In genomic region chr4:89351474-89351873, GRCm38 (mm10) we compare ENCODE assay signal across 13 mouse cellular contexts. TPM values are rescaled to one million over a fixed set of nuclear protein-coding genes. Genes with fewer than 3 reads are reported as not detected.
DNase-seq lines count a peak whose midpoint lies in the region; ATAC-seq and TF ChIP-seq lines count a peak whose summit lies in the region.
"Had no signal": no experiment of that assay in that cellular context is flagged by ENCODE, and none has a peak within 500 bp of the region (broad histone marks: within the 10 kb centered on the region; RNA-seq: fewer than 3 reads in every experiment).

No protein-coding gene starts in this region.

- TF ChIP-seq EP300 in MEL (IDR thresholded peaks at IDR 0.05; ENCODE audit: low read depth in 1 of 2, low read length in 2 of 2), result peak; percentile 30 to 56; a peak in 3 of 4 replicates
- no peak for TF ChIP-seq EP300 in stomach, postnatal 0 days (optimal IDR thresholded peaks at IDR 0.05)

- intact Hi-C loops in gastrocnemius, postnatal 14 days (cut with DNase I; ENCODE audit: low total_unique reads), result no loop called here

- peak overlapping the region; percentile 64 for H3K9ac ChIP-seq in MEL (ENCODE audit: control insufficient read depth, low read depth, low read length, poor library complexity, severe bottlenecking)
- H3K9ac ChIP-seq in embryonic facial prominence, embryonic 14.5 days (ENCODE audit: low read depth, low read length), result no peak overlapping the region
- H3K9ac ChIP-seq in stomach, postnatal 0 days (ENCODE audit: low read length), result no peak overlapping the region

- no peaks in the 10 kb centered on the region for H3K79me2 ChIP-seq in MEL (ENCODE audit: control insufficient read depth, insufficient read depth, low read length, poor library complexity)

- TF ChIP-seq POLR2A in MEL (IDR thresholded peaks at IDR 0.05; ENCODE audit: control insufficient read depth in 1 of 2, insufficient read depth in 1 of 2, low read depth in 1 of 2, low read length in 2 of 2, poor library complexity in 1 of 2), result peak in 1 of 2 experiments; percentile 6; a peak in 1 of 4 replicates

- peaks cover 2 to 28% of the 10 kb centered on the region in 2 experiments; a peak in 3 of 4 replicates for H3K36me3 ChIP-seq in MEL (ENCODE audit: control insufficient read depth in 1 of 2, insufficient read depth in 2 of 2, low read length in 2 of 2)
- no peaks in the 10 kb centered on the region for H3K36me3 ChIP-seq in embryonic facial prominence, embryonic 14.5 days (ENCODE audit: control insufficient read depth, insufficient read depth, low read length)
- no peaks in the 10 kb centered on the region for H3K36me3 ChIP-seq in stomach, postnatal 0 days (ENCODE audit: control insufficient read depth, insufficient read depth, low read length)
- H3K36me3 ChIP-seq: forebrain, embryonic 10.5 days; heart, embryonic 10.5 days had no signal

- TF ChIP-seq CTCF in MEL (IDR thresholded peaks at IDR 0.05 in 2 of 3, conservative IDR thresholded peaks at IDR 0.05 in 1 of 3; ENCODE audit: control insufficient read depth in 1 of 3, insufficient read depth in 1 of 3, low read depth in 2 of 3, low read length in 3 of 3, poor library complexity in 1 of 3, severe bottlenecking in 1 of 3), result no peak
- 0 out of 2 replicates have a peak, but pooled peaks have one; percentile 4 for TF ChIP-seq CTCF in stomach, postnatal 0 days (IDR thresholded peaks at IDR 0.05; ENCODE audit: low read depth)

- DNase-seq in lung, postnatal 10 days, result peak; percentile 3
- DNase-seq in lung, postnatal 25 days (ENCODE audit: low spot score), result no peak
- peak; percentile 92 for DNase-seq in MEL (ENCODE audit: low read depth, low spot score)
- peak; percentile 22 for DNase-seq in embryonic facial prominence, embryonic 14.5 days (ENCODE audit: low spot score)
- DNase-seq in stomach, postnatal 0 days (ENCODE audit: low spot score), result peak; percentile 30
- DNase-seq in gastrocnemius, postnatal 14 days, result no peak
- DNase-seq in neural tube, embryonic 10.5 days (ENCODE audit: extremely low spot score, low spot score), result no peak
- DNase-seq: cerebellum, adult 8-10 months; right cerebral cortex, postnatal 14 days had no signal

- no peaks in the 10 kb centered on the region for H3K27me3 ChIP-seq in MEL (ENCODE audit: control insufficient read depth in 1 of 2, insufficient read depth in 2 of 2, low read length in 2 of 2)
- no peaks in the 10 kb centered on the region for H3K27me3 ChIP-seq in embryonic facial prominence, embryonic 14.5 days (replicated peaks; ENCODE audit: control insufficient read depth, insufficient read depth, low read length)
- H3K27me3 ChIP-seq in stomach, postnatal 0 days (ENCODE audit: control insufficient read depth, insufficient read depth, low read length), result no peaks in the 10 kb centered on the region

- 39% methylated on average over 5 of the region's 5 CpGs for WGBS in embryonic facial prominence, embryonic 14.5 days
- WGBS in stomach, postnatal 0 days, result 15% methylated on average over 5 of the region's 5 CpGs

- H3K4me1 ChIP-seq in MEL (ENCODE audit: control insufficient read depth in 1 of 2, insufficient read depth in 2 of 2, low read length in 2 of 2), result peaks cover 19 to 25% of the 10 kb centered on the region in 2 experiments
- H3K4me1 ChIP-seq in embryonic facial prominence, embryonic 14.5 days (ENCODE audit: control insufficient read depth, insufficient read depth, low read length), result no peaks in the 10 kb centered on the region
- H3K4me1 ChIP-seq in stomach, postnatal 0 days (replicated peaks; ENCODE audit: control insufficient read depth, insufficient read depth), result no peaks in the 10 kb centered on the region

- H3K4me2 ChIP-seq in embryonic facial prominence, embryonic 14.5 days (ENCODE audit: low read depth, low read length), result no peak overlapping the region
- H3K4me2 ChIP-seq in stomach, postnatal 0 days (replicated peaks; ENCODE audit: low read depth), result no peak overlapping the region

- TF ChIP-seq RAD21 in MEL (IDR thresholded peaks at IDR 0.05; ENCODE audit: low read depth, low read length), result no peak

- no peak for ATAC-seq in embryonic facial prominence, embryonic 14.5 days (ENCODE audit: low read depth)
- ATAC-seq in stomach, postnatal 0 days (ENCODE audit: low FRiP score, low TSS enrichment), result peak; percentile 79

- H3K27ac ChIP-seq in MEL (ENCODE audit: control insufficient read depth, low read depth, low read length), result peak overlapping the region; percentile 96
- no peak overlapping the region for H3K27ac ChIP-seq in embryonic facial prominence, embryonic 14.5 days (replicated peaks; ENCODE audit: low read depth, low read length)
- no peak overlapping the region for H3K27ac ChIP-seq in stomach, postnatal 0 days (replicated peaks)
- H3K27ac ChIP-seq: forebrain, embryonic 10.5 days; heart, embryonic 10.5 days had no signal

- H3K4me3 ChIP-seq in MEL (ENCODE audit: control insufficient read depth in 1 of 2, insufficient read depth in 1 of 2, low read depth in 2 of 2, low read length in 2 of 2), result peak overlapping the region; percentile 41 to 52
- H3K4me3 ChIP-seq in embryonic facial prominence, embryonic 14.5 days (ENCODE audit: low read depth, low read length), result no peak overlapping the region
- H3K4me3 ChIP-seq in stomach, postnatal 0 days (ENCODE audit: low read depth, low read length), result no peak overlapping the region
- H3K4me3 ChIP-seq: forebrain, embryonic 10.5 days; heart, embryonic 10.5 days had no signal

- no peaks in the 10 kb centered on the region for H3K9me3 ChIP-seq in MEL (replicated peaks; ENCODE audit: insufficient read depth, low read length)
- no peaks in the 10 kb centered on the region for H3K9me3 ChIP-seq in embryonic facial prominence, embryonic 14.5 days (ENCODE audit: control insufficient read depth, low read length)
- no peaks in the 10 kb centered on the region for H3K9me3 ChIP-seq in stomach, postnatal 0 days (ENCODE audit: control insufficient read depth, low read length)
- H3K9me3 ChIP-seq: forebrain, embryonic 10.5 days; heart, embryonic 10.5 days had no signal

TF ChIP-seq in MEL, 35 proteins besides CTCF, POLR2A, EP300 and RAD21:
- TF ChIP-seq TAL1 (IDR thresholded peaks at IDR 0.05; ENCODE audit: low read length) (no peak), ZNF384 (IDR thresholded peaks at IDR 0.05; ENCODE audit: low read depth, low read length) (peak; percentile 90), ETS1 (IDR thresholded peaks at IDR 0.05; ENCODE audit: low read depth, low read length) (peak; percentile 90), SIN3A (IDR thresholded peaks at IDR 0.05; ENCODE audit: low read length) (peak; percentile 89), MAFK (IDR thresholded peaks at IDR 0.05; ENCODE audit: borderline replicate concordance, low read depth, low read length) (peak; percentile 96), JUND (IDR thresholded peaks at IDR 0.05; ENCODE audit: low read depth, low read length) (no peak), GABPA (IDR thresholded peaks at IDR 0.05; ENCODE audit: low read depth, low read length) (peak; percentile 95)

RNA-seq across cellular contexts. Expression of gene Cdkn2b, which starts 40.6 kb away (rescaled TPM):
- 2.5 and 3.2 TPM in 2 replicates for total RNA-seq in MEL (2012; rRNA removed)
- 1 to 10 TPM in 1 of 2 experiments, not detected in 1; 1.9 TPM for polyA plus RNA-seq in MEL (2012; ENCODE audit: insufficient read depth in 1 of 2, insufficient read length in 2 of 2, low read depth in 1 of 2, low replicate concordance in 2 of 2, missing spikeins in 1 of 2)
- polyA plus RNA-seq in embryonic facial prominence, embryonic 14.5 days (2014; fragmentation: Nextera tagmentation; extraction: Ambion mirVana), result 2.5 and 3.2 TPM in 2 replicates
- polyA plus RNA-seq in stomach, postnatal 0 days (2015; fragmentation: Nextera tagmentation; extraction: Ambion mirVana), result 26.9 and 29.0 TPM in 2 replicates
- total RNA-seq in gastrocnemius, postnatal 14 days (2021), result under 1 TPM; 0.16 to 0.35 TPM

RNA-seq across cellular contexts. Expression of gene Cdkn2a, which starts 57.0 kb away (rescaled TPM):
- 163 and 196 TPM in 2 replicates for total RNA-seq in MEL (2012; rRNA removed)
- 100 to 1,000 TPM in 1 of 2 experiments, not detected in 1; 355 TPM for polyA plus RNA-seq in MEL (2012; ENCODE audit: insufficient read depth in 1 of 2, insufficient read length in 2 of 2, low read depth in 1 of 2, low replicate concordance in 2 of 2, missing spikeins in 1 of 2)
- not detected in 2 replicates for polyA plus RNA-seq in embryonic facial prominence, embryonic 14.5 days (2014; fragmentation: Nextera tagmentation; extraction: Ambion mirVana)
- polyA plus RNA-seq in stomach, postnatal 0 days (2015; fragmentation: Nextera tagmentation; extraction: Ambion mirVana), result 0.11 TPM in 1 of 2 replicates, not detected in the other
- total RNA-seq in gastrocnemius, postnatal 14 days (2021), result not detected
- polyA plus RNA-seq: forebrain, embryonic 10.5 days; heart, embryonic 10.5 days; intestine, embryonic 14.5 days; liver, embryonic 16.5 days had no signal

Comparison
In these comparisons a context has a peak if more than half of its experiments do, and no peak if none do; other contexts are left out.
1. DNase-seq: peak in lung, postnatal 10 days (single experiment), MEL (single experiment), embryonic facial prominence, embryonic 14.5 days (single experiment) and stomach, postnatal 0 days (single experiment); none in lung, postnatal 25 days (single experiment), gastrocnemius, postnatal 14 days (single experiment) and neural tube, embryonic 10.5 days (single experiment).
2. H3K4me3 ChIP-seq: peak in MEL (2 of 2); none in embryonic facial prominence, embryonic 14.5 days (single experiment) and stomach, postnatal 0 days (single experiment).